Mouse (Mus musculus) liver, adult 2 months (tissue): ENCODE results near the gene Olfr507.

Experiments used
- CTCF ChIP-seq: fragments of 200-500 bp; IDR thresholded peaks from 2 replicates; pipeline ENCODE4 v1.5.1; 2011; ENCODE audit warnings: low read depth, low read length, control low read depth
- POLR2A ChIP-seq: fragments of 200-500 bp; IDR thresholded peaks from 2 replicates; pipeline ENCODE4 v1.6.1; 2011; ENCODE audit warnings: low read length, control low read depth; ENCODE audit not compliant: insufficient read depth; ENCODE audit errors: extremely low read depth

- TF ChIP-seq CTCF, result no peak
- TF ChIP-seq POLR2A, result no peak
These were observed 30.2 kb downstream of the Olfr507 start, which contains the start of gene Olfr509 for GRCm38 (mm10) chr7:108651806-108652205.
